Mouse (Mus musculus) thymus, adult 18-20 months (tissue): ENCODE data around the gene Vars.
A peak's percentile ranks its signal among the peaks of the same experiment; 100 is the strongest.
"Not testable (repeated sequence)": the region's sequence is repeated elsewhere in the genome, so short reads cannot be mapped to it uniquely, and the experiment has no call there.

Experiments
- DNase-seq, 2 experiments: peaks; one replicate each; pipeline ENCODE4 v3.0.0; 2022; ENCODE audit warnings: mixed read lengths in 2 of 2

Gene Vars

GRCm38 (mm10) chr17:35000717-35001451, at the start of gene Vars:
Gene Vars, plus strand, starts transcription at chr17:35000987.
- DNase-seq = peak; percentile 66 to 72

- DNase-seq = peak in 1 of 2 experiments; percentile 59
Observed at GRCm38 (mm10) chr17:34951636-34952377, 49.0 kb upstream of the Vars start.

- peak in 1 of 2 experiments; percentile 44 for DNase-seq
Observed at GRCm38 (mm10) chr17:34952378-34953040, 48.3 kb upstream of the Vars start.

GRCm38 (mm10) chr17:34953258-34953657, 47.5 kb upstream of the Vars start:
- DNase-seq = no peak

GRCm38 (mm10) chr17:34953904-34954303, 46.9 kb upstream of the Vars start:
- DNase-seq = no peak

GRCm38 (mm10) chr17:34954831-34955230, 46.0 kb upstream of the Vars start:
- no peak for DNase-seq

GRCm38 (mm10) chr17:34955884-34956283, 44.9 kb upstream of the Vars start:
- no peak for DNase-seq

GRCm38 (mm10) chr17:34956340-34956739, 44.4 kb upstream of the Vars start:
- no peak for DNase-seq

GRCm38 (mm10) chr17:34957291-34957690, 43.5 kb upstream of the Vars start:
- DNase-seq = not testable (repeated sequence)

- DNase-seq = not testable (repeated sequence)
Observed at GRCm38 (mm10) chr17:34957966-34958365, 42.8 kb upstream of the Vars start.

GRCm38 (mm10) chr17:34958734-34959129, 42.1 kb upstream of the Vars start:
- not testable (repeated sequence) for DNase-seq

- peak; percentile 63 to 76 for DNase-seq
Observed at GRCm38 (mm10) chr17:34959130-34959778, 41.5 kb upstream of the Vars start, which contains the start of gene Hspa1b. Gene Hspa1b, minus strand, starts transcription at chr17:34959238.

- no peak for DNase-seq
Observed at GRCm38 (mm10) chr17:34959881-34960515, 40.8 kb upstream of the Vars start.

GRCm38 (mm10) chr17:34960702-34961493, 39.9 kb upstream of the Vars start:
- no peak for DNase-seq

- DNase-seq = no peak
Observed at GRCm38 (mm10) chr17:34962125-34962524, 38.7 kb upstream of the Vars start.

- DNase-seq = no peak
Observed at GRCm38 (mm10) chr17:34962841-34963240, 37.9 kb upstream of the Vars start.

- DNase-seq = no peak
Observed at GRCm38 (mm10) chr17:34964640-34965049, 36.1 kb upstream of the Vars start.

GRCm38 (mm10) chr17:34965627-34966026, 35.2 kb upstream of the Vars start:
- no peak for DNase-seq

- not testable (repeated sequence) for DNase-seq
Observed at GRCm38 (mm10) chr17:34969822-34970221, 31.0 kb upstream of the Vars start, which contains the start of gene Gm20481. Gene Gm20481, plus strand, starts transcription at chr17:34969912.

GRCm38 (mm10) chr17:34970850-34971249, 29.9 kb upstream of the Vars start:
- DNase-seq = not testable (repeated sequence)

- not testable (repeated sequence) for DNase-seq
Observed at GRCm38 (mm10) chr17:34971694-34972068, 29.1 kb upstream of the Vars start.
